Mouse (Mus musculus): ENCODE data around the gene Phf12. TPM values are rescaled to one million over a fixed set of nuclear protein-coding genes. Genes with fewer than 3 reads are reported as not detected.
A peak's percentile ranks its signal among the peaks of the same experiment; 100 is the strongest.

Gene Phf12
- polyA plus RNA-seq, 1 experiment = 151 TPM

- H3K36me3 ChIP-seq (ENCODE audit: control insufficient read depth, insufficient read depth, low read length) = 0 out of 2 replicates have a peak, but pooled peaks cover 6% of the 10 kb centered on the region
- H3K27ac ChIP-seq (ENCODE audit: control insufficient read depth, insufficient read depth, low read length) = no peak overlapping the region
- 95% methylated on average over 8 of the region's 8 CpGs for WGBS
- no peak overlapping the region for H3K4me3 ChIP-seq (ENCODE audit: control insufficient read depth, insufficient read depth, low read length)
- TF ChIP-seq POLR2A (IDR thresholded peaks at IDR 0.05; ENCODE audit: control insufficient read depth, extremely low read depth, insufficient read depth, low read length, poor library complexity) (no peak), CTCF (IDR thresholded peaks at IDR 0.05; ENCODE audit: borderline replicate concordance, control insufficient read depth, extremely low read depth, insufficient read depth, low read length, poor library complexity) (no peak)
- H3K27me3 ChIP-seq (ENCODE audit: control insufficient read depth, insufficient read depth, low read length) = no peaks in the 10 kb centered on the region
- no peak for DNase-seq
- no peaks in the 10 kb centered on the region for H3K4me1 ChIP-seq (replicated peaks; ENCODE audit: control insufficient read depth, insufficient read depth, low read length)
These were observed 70.5 kb downstream of the Phf12 start for GRCm38 (mm10) chr11:78053078-78053477.

GRCm38 (mm10) chr11:78056946-78057345 lies 74.4 kb downstream of the Phf12 start:
- 96% methylated on average over 8 of the region's 8 CpGs for WGBS
- TF ChIP-seq POLR2A (IDR thresholded peaks at IDR 0.05; ENCODE audit: control insufficient read depth, extremely low read depth, insufficient read depth, low read length, poor library complexity) (no peak), CTCF (IDR thresholded peaks at IDR 0.05; ENCODE audit: borderline replicate concordance, control insufficient read depth, extremely low read depth, insufficient read depth, low read length, poor library complexity) (no peak)
- Histone ChIP-seq H3K27ac (ENCODE audit: control insufficient read depth, insufficient read depth, low read length) (no peak overlapping the region), H3K4me3 (ENCODE audit: control insufficient read depth, insufficient read depth, low read length) (no peak overlapping the region), H3K4me1 (replicated peaks; ENCODE audit: control insufficient read depth, insufficient read depth, low read length) (peaks cover 6% of the 10 kb centered on the region), H3K27me3 (ENCODE audit: control insufficient read depth, insufficient read depth, low read length) (no peaks in the 10 kb centered on the region), H3K36me3 (ENCODE audit: control insufficient read depth, insufficient read depth, low read length) (peaks cover 9% of the 10 kb centered on the region; the same call in 1 of the 2 replicates)
- DNase-seq = no peak

- TF ChIP-seq POLR2A (IDR thresholded peaks at IDR 0.05; ENCODE audit: control insufficient read depth, extremely low read depth, insufficient read depth, low read length, poor library complexity) (no peak), CTCF (IDR thresholded peaks at IDR 0.05; ENCODE audit: borderline replicate concordance, control insufficient read depth, extremely low read depth, insufficient read depth, low read length, poor library complexity) (peak; percentile 55; the same call in 1 of the 2 replicates)
- H3K4me3 ChIP-seq (ENCODE audit: control insufficient read depth, insufficient read depth, low read length) = no peak overlapping the region
- 56% methylated on average over 9 of the region's 9 CpGs for WGBS
- no peaks in the 10 kb centered on the region for H3K27me3 ChIP-seq (ENCODE audit: control insufficient read depth, insufficient read depth, low read length)
- H3K4me1 ChIP-seq (replicated peaks; ENCODE audit: control insufficient read depth, insufficient read depth, low read length) = peaks cover 6% of the 10 kb centered on the region
- H3K27ac ChIP-seq (ENCODE audit: control insufficient read depth, insufficient read depth, low read length) = no peak overlapping the region
- peak; percentile 30 for DNase-seq
- H3K36me3 ChIP-seq (ENCODE audit: control insufficient read depth, insufficient read depth, low read length) = peaks cover 3% of the 10 kb centered on the region; the same call in 1 of the 2 replicates
These were observed 77.5 kb downstream of the Phf12 start for GRCm38 (mm10) chr11:78059833-78060757.

GRCm38 (mm10) chr11:78062563-78062962 lies 80.0 kb downstream of the Phf12 start:
- no peaks in the 10 kb centered on the region for H3K27me3 ChIP-seq (ENCODE audit: control insufficient read depth, insufficient read depth, low read length)
- TF ChIP-seq POLR2A (IDR thresholded peaks at IDR 0.05; ENCODE audit: control insufficient read depth, extremely low read depth, insufficient read depth, low read length, poor library complexity) (no peak), CTCF (IDR thresholded peaks at IDR 0.05; ENCODE audit: borderline replicate concordance, control insufficient read depth, extremely low read depth, insufficient read depth, low read length, poor library complexity) (no peak)
- WGBS = 93% methylated on average over 1 of the region's 1 CpGs
- H3K4me1 ChIP-seq (replicated peaks; ENCODE audit: control insufficient read depth, insufficient read depth, low read length) = peaks cover 9% of the 10 kb centered on the region
- H3K27ac ChIP-seq (ENCODE audit: control insufficient read depth, insufficient read depth, low read length) = no peak overlapping the region
- H3K4me3 ChIP-seq (ENCODE audit: control insufficient read depth, insufficient read depth, low read length) = no peak overlapping the region
- DNase-seq = no peak
- peaks cover 3% of the 10 kb centered on the region; the same call in 1 of the 2 replicates for H3K36me3 ChIP-seq (ENCODE audit: control insufficient read depth, insufficient read depth, low read length)

GRCm38 (mm10) chr11:78065906-78066305 lies 83.4 kb downstream of the Phf12 start:
- Histone ChIP-seq H3K36me3 (ENCODE audit: control insufficient read depth, insufficient read depth, low read length) (no peaks in the 10 kb centered on the region), H3K4me1 (replicated peaks; ENCODE audit: control insufficient read depth, insufficient read depth, low read length) (peaks cover 8% of the 10 kb centered on the region), H3K27me3 (ENCODE audit: control insufficient read depth, insufficient read depth, low read length) (no peaks in the 10 kb centered on the region), H3K27ac (ENCODE audit: control insufficient read depth, insufficient read depth, low read length) (no peak overlapping the region), H3K4me3 (ENCODE audit: control insufficient read depth, insufficient read depth, low read length) (no peak overlapping the region)
- DNase-seq = no peak
- WGBS = 93% methylated on average over 2 of the region's 2 CpGs
- TF ChIP-seq CTCF (IDR thresholded peaks at IDR 0.05; ENCODE audit: borderline replicate concordance, control insufficient read depth, extremely low read depth, insufficient read depth, low read length, poor library complexity) (no peak), POLR2A (IDR thresholded peaks at IDR 0.05; ENCODE audit: control insufficient read depth, extremely low read depth, insufficient read depth, low read length, poor library complexity) (no peak)

- H3K36me3 ChIP-seq (ENCODE audit: control insufficient read depth, insufficient read depth, low read length) = no peaks in the 10 kb centered on the region
- no peak for TF ChIP-seq POLR2A (IDR thresholded peaks at IDR 0.05; ENCODE audit: control insufficient read depth, extremely low read depth, insufficient read depth, low read length, poor library complexity)
- TF ChIP-seq CTCF (IDR thresholded peaks at IDR 0.05; ENCODE audit: borderline replicate concordance, control insufficient read depth, extremely low read depth, insufficient read depth, low read length, poor library complexity) = no peak
- no peak for DNase-seq
- no peak overlapping the region for H3K4me3 ChIP-seq (ENCODE audit: control insufficient read depth, insufficient read depth, low read length)
- WGBS = 89% methylated on average over 2 of the region's 2 CpGs
- H3K27ac ChIP-seq (ENCODE audit: control insufficient read depth, insufficient read depth, low read length) = no peak overlapping the region
- H3K4me1 ChIP-seq (replicated peaks; ENCODE audit: control insufficient read depth, insufficient read depth, low read length) = peaks cover 4% of the 10 kb centered on the region; the same call in 1 of the 2 replicates
- H3K27me3 ChIP-seq (ENCODE audit: control insufficient read depth, insufficient read depth, low read length) = no peaks in the 10 kb centered on the region
These were observed 84.1 kb downstream of the Phf12 start for GRCm38 (mm10) chr11:78066641-78067040.
